Mouse (Mus musculus): Measurements from ENCODE around the gene Clec4b2. TPM values are rescaled to one million over a fixed set of nuclear protein-coding genes. Genes with fewer than 3 reads are reported as not detected.

Clec4b2 gene
- polyA plus RNA-seq (2014; fragmentation: Illumina TruSeq; extraction: RNeasy Lipid Tissue Mini Kit (QIAGEN cat#74804)), result not detected

GRCm38 (mm10) chr6:123172593-123172992 lies at the start of gene Clec4b2:
Gene Clec4b2, plus strand, starts transcription at chr6:123172893.

GRCm38 (mm10) chr6:123229644-123230043 lies 57.0 kb downstream of the Clec4b2 start, which contains the start of gene Clec4n:
Gene Clec4n, plus strand, starts transcription at chr6:123229843.

Other genes with a start within 250 kb of the Clec4b2 start
- 38.7 TPM for gene Clec4a3, start 220.4 kb upstream of the Clec4b2 start, polyA plus RNA-seq (2014; fragmentation: Illumina TruSeq; extraction: RNeasy Lipid Tissue Mini Kit (QIAGEN cat#74804))
- gene Clec4a4, start 182.5 kb upstream of the Clec4b2 start, polyA plus RNA-seq (2014; fragmentation: Illumina TruSeq; extraction: RNeasy Lipid Tissue Mini Kit (QIAGEN cat#74804)), result not detected
- 2.7 TPM for gene Clec4b1, start 122.9 kb upstream of the Clec4b2 start, polyA plus RNA-seq (2014; fragmentation: Illumina TruSeq; extraction: RNeasy Lipid Tissue Mini Kit (QIAGEN cat#74804))
- 18.8 TPM for gene Clec4a2, start 66.5 kb upstream of the Clec4b2 start, polyA plus RNA-seq (2014; fragmentation: Illumina TruSeq; extraction: RNeasy Lipid Tissue Mini Kit (QIAGEN cat#74804))
- 8.0 TPM for gene Clec4n, start 57.0 kb downstream of the Clec4b2 start, polyA plus RNA-seq (2014; fragmentation: Illumina TruSeq; extraction: RNeasy Lipid Tissue Mini Kit (QIAGEN cat#74804))
- 8.3 TPM for gene Clec4d, start 89.2 kb downstream of the Clec4b2 start, polyA plus RNA-seq (2014; fragmentation: Illumina TruSeq; extraction: RNeasy Lipid Tissue Mini Kit (QIAGEN cat#74804))
- 3.0 TPM for gene Clec4e, start 117.0 kb downstream of the Clec4b2 start, polyA plus RNA-seq (2014; fragmentation: Illumina TruSeq; extraction: RNeasy Lipid Tissue Mini Kit (QIAGEN cat#74804))
- not detected for gene Vmn2r19, start 135.4 kb downstream of the Clec4b2 start, polyA plus RNA-seq (2014; fragmentation: Illumina TruSeq; extraction: RNeasy Lipid Tissue Mini Kit (QIAGEN cat#74804))
- not detected for gene Vmn2r20, start 245.2 kb downstream of the Clec4b2 start, polyA plus RNA-seq (2014; fragmentation: Illumina TruSeq; extraction: RNeasy Lipid Tissue Mini Kit (QIAGEN cat#74804))